Mouse (Mus musculus): ENCODE data around the gene H13.

Gene H13

DNA sequence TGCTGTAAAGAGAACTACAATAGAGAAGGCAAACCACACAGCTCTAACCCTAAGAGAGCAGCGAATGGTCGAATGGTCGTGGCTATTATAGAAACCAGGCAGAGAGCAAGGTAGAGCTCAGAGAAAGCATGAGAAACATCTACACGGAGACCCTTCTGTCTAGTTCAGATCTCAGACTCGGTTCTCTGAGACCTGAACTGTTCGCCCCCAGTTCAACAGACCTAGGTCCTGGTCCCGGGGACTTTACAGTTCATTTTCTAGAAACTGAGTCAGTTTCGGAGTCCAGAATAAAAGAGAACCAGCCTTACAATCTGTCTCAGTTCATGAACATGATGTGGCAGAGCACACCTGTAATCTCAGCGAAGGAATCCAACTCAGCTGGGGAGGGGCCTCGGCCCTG, 65.2 kb downstream of the H13 start:
- DNase-seq (ENCODE audit: low spot score) = no peak

DNA sequence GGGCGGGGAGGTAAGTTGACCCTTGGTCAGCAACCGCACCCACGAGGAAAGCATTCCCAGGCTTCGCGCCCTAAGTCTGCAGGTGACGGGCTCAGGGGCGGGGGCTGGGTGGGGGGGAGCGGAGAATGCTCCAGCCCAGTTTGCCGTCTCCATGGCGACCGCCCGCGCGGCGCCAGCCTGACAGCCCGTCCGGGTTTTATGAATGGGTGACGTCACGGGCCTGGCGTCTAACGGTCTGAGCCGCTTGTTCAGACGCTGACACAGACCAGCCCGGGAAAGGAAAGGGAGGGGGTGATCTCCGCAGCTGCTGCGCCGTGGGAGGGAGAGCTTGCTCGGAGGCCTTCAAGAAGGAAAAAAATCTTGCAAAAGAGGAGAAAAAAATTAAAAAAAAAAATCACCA, 65.7 kb downstream of the H13 start:
- DNase-seq (ENCODE audit: low spot score) = peak; percentile 99

DNA sequence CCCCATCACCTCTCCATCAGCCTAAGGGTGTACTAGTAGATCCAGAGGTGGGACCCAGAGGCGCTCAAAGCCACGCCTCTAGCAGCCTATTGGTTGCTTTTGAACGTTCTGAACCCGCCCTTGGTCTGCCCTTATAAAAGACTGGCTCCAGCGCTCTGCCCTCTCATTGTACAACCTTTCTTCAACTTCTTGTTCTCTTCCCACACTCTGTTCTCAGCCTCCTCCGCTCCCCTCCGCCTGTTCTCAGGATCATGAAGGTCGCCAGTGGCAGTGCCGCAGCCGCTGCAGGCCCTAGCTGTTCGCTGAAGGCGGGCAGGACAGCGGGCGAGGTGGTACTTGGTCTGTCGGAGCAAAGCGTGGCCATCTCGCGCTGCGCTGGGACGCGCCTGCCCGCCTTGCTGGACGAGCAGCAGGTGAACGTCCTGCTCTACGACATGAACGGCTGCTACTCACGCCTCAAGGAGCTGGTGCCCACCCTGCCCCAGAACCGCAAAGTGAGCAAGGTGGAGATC, 66.9 kb downstream of the H13 start, which contains the start of gene Id1:
Gene Id1 (plus strand): TSS at position 162 of the 512 bp plus-strand sequence.
- DNase-seq (ENCODE audit: low spot score) = peak; percentile 92

DNA sequence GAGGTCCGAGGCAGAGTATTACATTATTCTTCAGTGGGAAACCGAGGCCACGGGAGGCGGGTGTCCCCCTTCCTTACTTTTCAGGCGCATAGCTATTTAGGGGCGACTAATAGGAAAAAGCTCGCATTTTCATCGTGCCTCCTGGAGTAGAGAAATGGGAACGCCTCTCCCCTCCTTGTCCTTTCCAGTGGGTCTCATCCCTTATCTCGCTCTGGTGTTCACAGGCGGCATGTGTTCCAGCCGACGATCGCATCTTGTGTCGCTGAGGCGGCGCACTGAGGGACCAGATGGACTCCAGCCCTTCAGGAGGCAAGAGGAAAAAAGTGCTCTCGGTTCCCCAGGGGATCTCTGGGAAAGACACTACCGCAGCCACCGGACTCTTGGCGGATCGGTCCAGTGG, 67.5 kb downstream of the H13 start:
- DNase-seq (ENCODE audit: low spot score) = no peak

DNA sequence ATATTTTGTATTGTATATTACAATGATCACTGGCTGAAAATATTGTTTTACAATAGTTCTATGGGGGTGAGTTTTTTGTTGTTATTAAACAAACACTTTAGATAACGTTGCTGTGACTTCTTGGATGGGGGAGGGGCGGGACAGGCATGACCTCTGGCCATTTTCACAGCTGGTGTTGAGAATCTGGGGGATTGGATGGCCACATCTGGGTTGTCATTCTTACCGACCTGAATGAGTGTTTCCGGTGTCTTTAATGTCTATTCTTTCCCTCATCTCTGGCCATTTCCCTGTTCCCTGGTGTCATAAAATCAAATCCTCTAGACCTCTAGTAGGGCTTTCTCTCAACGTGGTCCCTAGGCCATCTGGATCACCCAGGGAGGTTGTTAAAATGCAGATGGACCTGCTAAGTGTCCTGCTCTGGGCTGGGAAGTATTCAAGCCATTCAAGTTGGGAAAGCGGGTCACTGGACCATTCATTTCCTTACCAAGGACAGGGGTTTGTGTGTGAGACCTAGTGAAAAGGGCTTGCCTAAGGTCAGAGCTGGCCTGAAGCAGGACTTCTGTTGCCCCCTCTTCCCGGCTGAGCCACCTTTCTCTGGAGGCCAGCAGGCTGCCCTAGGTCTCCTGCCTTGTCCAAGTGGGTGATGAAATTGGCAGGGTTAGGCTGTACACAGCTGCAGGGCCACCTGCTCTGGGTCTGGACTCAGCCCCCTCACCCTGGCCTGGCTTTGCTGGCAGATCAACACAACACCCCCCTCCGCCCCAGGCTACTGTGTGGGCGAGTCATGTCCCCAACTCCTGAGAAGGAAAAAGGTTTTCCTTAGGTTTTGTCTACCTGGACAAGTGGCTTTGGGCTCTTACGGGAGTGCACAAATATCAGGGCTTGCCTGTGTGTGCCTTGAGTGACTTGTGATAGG, 68.3 kb downstream of the H13 start:
- DNase-seq (ENCODE audit: low spot score) = no peak

DNA sequence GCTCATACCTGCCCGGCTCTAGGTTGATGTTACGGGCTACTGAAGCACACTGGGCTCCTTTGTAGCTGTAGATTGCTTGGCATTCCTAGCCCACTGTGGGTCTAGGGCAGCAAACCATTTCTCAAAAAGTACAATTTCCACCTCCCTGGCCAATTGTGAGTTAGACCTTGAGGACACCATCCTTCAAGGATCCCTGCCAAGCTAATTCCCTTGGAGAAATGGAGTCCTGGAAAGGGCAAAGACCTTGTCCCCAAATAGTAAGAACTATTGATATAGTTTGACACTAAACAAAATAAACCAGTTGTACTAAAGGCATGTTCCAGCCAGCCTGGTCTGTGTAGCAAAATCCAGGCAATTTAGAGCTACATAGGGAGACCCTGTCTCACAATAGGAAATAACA, 69.1 kb downstream of the H13 start:
- no peak for DNase-seq (ENCODE audit: low spot score)

DNA sequence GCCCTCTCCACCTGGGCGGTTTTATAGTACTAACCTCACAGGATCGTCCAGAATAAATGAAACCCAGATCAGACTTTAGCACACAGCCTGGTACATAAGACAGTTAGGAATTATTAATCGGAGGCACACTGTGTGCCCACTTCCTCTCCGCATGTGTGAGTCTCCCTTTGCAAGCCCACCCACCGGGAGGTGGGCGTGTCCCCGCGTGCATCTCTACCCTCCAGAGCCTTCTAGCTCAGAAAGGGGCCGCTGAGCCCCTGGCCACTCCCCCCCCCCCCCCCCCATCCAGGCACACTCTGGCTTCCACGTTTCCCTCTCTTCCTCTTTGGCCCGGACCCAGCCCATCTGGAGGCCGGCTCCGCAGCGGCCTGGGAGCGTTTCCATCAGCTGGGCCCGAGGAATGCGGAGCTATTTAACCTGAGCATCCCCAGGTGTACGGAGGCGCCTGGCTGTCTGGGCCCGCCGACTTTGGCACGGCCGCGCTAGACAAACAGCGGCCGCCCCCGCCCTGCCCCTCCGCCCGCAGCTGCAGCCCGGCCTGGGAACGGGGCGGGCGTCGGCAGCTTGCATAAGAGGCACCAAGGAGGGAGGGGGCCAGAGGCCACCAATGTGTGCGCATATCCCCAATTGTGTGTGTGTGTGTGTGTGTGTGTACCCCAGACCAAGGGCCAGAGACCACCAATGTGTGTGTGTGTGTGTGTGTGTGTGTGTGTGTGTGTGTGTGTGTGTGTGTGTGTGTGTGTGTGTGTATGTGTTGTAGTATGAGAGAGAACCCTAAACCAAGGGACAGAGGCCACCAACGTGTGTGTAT, 70.0 kb downstream of the H13 start:
- peak; percentile 92 for DNase-seq (ENCODE audit: low spot score)

DNA sequence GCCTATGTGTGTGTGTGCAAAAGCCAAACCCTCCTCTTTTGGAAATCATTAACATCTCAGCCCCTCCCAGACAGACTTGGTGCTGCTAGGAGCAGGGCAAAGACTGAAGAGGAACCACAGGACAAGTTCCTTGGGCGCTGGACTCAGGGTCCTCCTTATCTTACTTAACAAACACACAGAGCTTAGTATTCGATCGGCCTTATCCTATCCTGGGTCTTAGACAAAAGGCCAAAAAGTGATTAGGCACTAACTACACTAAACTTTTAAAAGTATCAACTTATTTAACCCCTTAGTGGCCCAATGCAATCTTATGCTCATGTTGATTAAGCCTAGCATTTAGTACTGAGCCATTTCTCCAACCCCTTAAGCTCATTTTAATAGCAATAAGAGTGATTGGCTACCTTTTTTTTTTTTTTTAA, 70.6 kb downstream of the H13 start:
- peak; percentile 56 for DNase-seq (ENCODE audit: low spot score)

DNA sequence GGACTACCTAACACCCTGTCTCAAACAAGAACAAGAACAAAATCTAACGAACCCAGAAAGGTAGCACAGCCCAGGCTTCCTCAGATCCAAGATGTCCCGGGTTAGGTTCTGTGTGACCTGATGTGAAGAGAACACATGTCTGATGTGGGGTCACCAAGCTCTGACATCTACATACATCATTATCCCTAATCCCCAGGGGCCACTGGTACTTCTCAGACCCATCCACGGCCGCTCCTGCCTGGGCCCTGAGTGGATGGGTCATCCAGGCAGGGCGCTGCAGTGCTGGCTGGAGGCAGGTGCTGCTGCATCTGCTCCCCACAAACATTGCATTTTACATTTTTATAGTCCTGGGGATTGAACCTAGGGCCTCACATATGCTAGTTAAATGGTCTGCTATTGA, 71.2 kb downstream of the H13 start:
- no peak for DNase-seq (ENCODE audit: low spot score)

DNA sequence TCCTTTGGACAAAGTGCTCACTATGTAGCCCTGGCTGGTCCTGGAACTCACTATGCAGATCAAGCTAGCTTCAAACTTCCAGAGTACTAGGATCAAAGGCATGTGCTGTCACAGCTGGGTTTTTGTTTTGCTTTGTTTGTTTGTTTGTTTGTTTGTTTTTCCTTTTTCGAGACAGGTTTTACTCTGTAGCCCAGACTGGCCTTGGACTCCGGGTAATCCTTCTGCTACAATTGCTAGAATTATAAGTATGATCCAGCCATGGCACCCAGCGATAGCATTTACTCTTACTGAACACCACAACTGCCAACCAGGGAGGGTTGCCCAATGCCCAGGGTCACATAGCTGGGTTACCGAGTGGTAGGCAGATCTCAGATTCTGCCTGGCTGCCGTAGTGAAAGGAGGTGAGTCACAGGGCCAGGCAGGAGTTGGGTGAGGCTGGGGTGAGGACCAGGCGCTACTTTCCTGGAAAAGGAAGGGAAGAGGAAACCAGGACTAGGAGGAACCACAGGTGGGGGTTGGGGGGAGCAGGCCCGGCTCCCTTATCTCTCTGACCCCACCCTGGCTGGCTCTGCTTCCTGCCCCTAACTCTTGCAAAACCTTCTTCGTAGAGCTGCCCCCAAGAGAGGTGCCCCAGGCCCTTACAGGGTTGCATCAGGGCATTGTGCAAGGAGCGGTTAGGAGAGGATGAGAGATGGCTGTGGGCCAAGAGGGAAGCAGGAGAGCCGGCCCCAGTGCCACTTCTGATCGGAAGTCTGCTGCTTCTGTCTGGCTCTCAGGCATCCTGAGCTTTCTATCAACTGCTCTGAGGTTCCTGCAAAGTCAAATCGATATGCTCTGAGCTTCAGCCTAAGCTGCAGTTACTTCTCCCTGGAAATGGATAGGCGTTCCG, 72.1 kb downstream of the H13 start:
- peak; percentile 87 for DNase-seq (ENCODE audit: low spot score)

DNA sequence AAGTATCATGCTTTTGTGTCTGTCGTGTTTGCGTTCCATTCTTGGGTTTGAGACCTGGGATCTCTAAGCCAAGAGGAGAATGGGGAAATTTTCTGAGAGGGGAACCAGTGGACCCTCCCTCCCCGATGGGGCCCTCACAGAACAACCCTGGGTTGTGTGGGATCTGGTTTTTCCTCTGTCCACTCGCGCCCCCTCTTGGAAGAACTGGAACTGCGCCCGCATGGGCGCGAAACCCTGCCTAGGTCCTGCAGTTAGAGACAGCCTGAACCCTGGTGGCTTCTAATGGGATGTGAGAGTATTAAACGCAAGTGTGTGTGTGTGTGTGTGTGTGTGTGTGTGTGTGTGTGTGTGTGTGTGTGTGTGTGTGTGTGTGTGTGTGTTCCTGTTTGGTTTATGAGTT, 73.2 kb downstream of the H13 start:
- peak; percentile 82 for DNase-seq (ENCODE audit: low spot score)

DNA sequence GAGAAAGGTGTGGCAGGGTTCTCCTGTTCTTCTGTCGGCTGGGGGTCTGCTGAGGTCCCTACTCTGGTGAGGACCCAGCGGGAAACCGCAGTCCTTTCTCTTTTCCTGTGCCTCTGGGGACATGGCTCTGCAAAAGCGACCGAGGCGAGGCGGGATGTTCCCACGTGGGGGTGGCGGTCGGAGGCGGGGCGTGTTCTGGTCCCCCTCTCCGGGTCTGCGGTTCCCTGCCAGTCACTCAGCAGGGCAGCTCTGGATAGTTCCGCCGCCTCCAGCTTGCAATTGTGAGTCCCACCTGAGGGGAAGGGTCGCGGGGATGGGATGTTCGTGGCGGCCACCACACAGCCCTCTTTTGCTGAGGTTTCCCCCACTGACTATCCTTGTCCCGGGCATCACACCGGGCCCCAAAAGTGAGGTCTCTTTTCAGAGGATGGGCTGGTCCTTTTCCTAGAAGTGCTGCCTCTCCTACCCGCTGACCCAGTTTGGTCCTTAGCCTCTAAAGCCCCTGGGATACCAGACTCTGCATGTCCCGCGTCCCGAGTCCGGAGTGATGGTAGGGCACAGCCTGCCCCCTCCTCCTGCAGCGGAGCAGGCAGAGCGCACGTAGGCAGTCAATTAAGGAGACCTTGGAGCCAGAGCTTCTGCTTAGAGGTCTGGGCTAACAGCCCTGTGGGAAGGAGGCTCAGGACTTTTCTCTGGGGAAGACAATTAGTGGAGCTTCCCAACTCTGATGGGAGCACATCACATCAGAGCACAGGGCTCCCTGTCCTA, 84.9 kb downstream of the H13 start, which contains the start of gene Cox4i2:
Gene Cox4i2 (plus strand): TSS at position 230 of the 768 bp plus-strand sequence.
- no peak for DNase-seq (ENCODE audit: low spot score)

DNA sequence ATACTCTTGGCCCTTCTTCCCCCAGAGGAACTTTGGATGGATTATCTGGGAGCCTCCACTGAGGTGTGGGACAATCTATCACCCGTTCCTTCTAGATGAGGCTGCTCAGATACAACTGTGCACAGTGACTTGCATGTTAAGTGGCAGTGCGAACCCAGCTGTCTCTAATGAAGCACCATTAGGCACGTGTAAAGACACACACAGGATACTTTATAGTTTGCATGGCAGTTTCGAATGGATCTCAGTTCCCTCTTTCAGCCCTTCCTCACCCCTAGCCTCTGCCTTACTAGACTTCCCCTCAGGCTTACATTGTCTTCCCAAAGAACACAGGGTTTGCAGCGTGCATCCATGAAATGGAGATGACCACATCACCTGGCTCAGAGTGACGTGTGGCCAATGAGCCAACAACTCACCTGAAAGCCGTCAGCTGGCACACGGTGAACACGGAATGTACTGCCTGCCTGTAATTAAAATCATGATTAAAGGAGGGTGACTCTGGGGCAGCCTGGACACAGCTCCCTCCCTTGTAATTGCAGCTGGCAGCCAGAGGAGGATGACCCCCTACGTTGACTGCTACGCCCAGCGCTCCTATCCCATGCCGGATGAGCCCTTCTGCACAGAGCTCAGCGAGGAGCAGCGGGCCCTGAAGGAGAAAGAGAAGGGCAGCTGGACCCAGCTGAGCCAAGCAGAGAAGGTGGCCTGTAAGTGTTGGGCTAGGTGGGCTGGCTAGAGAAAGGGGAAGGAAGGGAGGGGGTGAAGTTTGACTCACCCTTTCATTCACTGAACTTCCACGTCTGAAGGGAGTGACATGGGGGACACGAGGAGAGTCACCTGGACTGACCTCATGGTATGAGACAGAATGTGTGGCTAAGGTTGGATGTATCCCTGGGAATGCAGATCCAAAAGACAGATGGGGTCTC, 87.5 kb downstream of the H13 start:
- DNase-seq (ENCODE audit: low spot score) = no peak

DNA sequence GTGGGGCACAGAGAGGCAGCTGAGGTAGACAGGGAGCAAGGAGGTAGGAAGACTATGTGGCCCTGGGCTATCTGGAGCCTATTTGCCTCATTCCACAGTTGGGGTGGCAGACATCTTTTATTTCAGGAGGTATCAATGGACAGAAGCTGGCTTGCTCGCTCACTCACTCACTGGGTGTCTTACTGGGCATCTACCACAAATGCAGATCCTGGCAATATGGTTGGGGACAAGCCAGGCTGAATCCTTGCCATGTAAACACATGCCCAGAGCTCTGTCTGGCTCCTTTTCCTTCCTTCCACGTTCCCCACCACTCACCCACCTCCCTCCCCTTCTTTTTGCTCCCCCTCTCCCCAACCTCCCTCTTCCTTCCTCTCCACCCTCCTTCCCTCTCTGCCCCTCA, 88.2 kb downstream of the H13 start:
- no peak for DNase-seq (ENCODE audit: low spot score)

Measured in urinary bladder, postnatal 14 days (tissue).